Mouse (Mus musculus): Measurements from ENCODE around the gene Tcf12.

The Tcf12 gene

DNA sequence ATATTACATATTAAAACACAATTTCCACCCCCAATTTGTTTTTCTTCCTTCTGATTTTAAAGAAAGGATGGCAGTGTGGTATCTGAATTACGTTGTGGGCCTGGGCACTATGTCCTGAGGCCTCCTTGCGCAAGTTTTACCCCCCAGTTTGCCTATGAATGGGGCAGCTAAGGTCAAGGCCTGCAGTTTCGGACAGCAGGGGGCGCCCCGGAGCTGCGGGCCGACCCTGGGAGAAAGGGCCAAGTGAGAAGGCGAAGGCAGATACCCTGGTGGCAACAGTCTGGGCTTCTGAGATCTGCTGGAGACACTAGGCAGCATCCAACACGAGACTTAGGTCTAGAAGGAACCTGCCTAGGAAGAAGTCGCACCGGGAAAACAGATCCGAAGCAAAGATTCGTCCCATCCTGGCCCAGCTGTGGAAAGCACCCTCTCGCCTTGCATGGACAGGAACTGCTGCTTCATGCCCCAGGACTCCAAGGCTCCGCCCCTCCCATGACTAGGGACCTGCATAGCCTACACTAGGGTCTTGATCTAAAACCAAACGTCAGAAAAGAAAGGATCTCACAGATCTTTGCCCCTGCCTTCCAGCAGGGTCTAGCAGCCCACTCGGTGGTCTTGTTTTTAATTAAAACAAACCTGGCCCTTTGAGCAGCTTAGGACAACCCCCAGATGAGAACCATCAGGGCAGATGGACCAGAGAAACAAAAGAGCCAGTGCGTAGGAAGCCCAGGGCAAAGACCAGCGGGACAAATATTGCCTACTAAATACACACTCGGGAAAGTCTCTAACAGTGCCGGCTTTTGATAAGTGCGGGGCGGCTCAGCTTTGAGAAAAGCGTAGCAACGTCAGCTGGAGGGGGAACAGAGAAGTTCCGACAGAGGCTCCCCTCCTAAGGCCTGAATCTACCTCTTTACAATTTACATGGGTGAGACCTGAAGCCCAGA, 279.6 kb downstream of the Tcf12 start:
- peak; percentile 72 for DNase-seq

- no peak for DNase-seq
Observed at GRCm38 (mm10) chr9:71830994-71831393, 280.7 kb downstream of the Tcf12 start.

GRCm38 (mm10) chr9:71830365-71830764, 281.3 kb downstream of the Tcf12 start:
- DNase-seq: no peak

DNA sequence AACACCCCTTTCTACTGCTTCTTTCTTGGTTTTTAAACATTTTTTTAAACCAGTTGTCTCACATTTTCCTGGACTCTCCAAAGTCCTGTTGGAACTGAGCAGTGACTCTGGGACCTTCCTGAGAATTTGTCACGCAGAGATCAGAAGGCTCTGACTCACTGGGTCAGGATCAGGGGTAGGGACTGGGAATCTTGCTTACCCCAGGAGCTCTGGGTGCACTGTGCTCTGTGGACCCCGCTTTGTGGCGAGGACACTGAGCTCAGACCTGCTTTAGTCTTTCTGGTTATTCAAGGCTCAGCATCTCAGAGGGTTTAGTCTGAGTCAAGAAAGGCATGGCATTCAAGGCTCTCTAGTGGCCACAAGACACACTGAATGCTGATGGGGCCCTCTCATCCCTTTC, 281.9 kb downstream of the Tcf12 start:
- no peak for DNase-seq

- DNase-seq: no peak
Observed at GRCm38 (mm10) chr9:71829137-71829536, 282.5 kb downstream of the Tcf12 start.

- DNase-seq: no peak
Observed at GRCm38 (mm10) chr9:71827371-71827770, 284.3 kb downstream of the Tcf12 start.

DNA sequence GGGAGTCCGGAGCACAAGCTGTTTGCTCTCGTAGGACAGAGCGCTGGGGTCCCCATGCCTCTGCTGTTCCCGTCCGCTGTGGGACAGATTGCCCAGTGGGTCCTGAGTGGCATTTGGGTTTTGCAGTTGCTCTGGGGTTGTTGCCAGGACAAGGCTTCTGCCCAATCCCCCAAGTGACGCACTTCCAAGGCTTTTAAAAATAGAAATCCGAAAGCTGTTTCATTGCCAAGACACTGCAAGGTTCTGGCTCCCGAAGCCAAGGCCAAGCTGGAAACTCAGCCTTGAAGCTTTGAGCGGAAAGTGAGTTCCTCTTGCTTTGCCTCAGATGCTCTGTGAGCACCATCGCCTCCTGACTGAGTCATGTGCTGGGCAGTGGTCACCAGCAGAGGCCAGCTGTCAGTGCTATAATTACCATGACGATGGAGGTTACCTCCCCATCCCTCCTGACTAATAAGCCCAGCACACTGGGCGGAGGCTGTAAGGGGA, 285.6 kb downstream of the Tcf12 start:
- no peak for DNase-seq

- no peak for DNase-seq
Observed at GRCm38 (mm10) chr9:71822003-71822402, 289.7 kb downstream of the Tcf12 start.

DNA sequence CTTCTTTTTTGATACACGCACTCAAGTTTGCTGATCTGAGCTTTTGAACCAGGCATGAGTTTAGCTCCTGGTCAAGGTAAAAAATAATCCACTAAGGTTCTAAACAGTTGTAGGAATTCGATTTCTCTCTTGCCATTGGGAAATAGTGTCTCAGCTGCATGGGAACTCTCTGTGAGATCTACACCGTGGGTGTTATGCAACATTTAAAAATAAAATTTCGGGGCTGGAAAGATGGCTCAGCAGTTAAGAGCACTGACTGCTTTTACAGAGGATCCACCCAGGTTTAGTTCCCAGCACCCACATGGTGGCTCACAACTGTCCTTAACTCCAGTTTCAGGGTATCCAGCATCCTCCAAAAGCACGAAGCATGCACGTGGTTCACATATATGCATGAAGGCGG, 293.2 kb downstream of the Tcf12 start:
- no peak for DNase-seq

GRCm38 (mm10) chr9:71816121-71816520, 295.6 kb downstream of the Tcf12 start:
- no peak for DNase-seq

- DNase-seq: no peak
Observed at GRCm38 (mm10) chr9:71813565-71813964, 298.1 kb downstream of the Tcf12 start.

GRCm38 (mm10) chr9:71812914-71813313, 298.8 kb downstream of the Tcf12 start:
- no peak for DNase-seq

DNA sequence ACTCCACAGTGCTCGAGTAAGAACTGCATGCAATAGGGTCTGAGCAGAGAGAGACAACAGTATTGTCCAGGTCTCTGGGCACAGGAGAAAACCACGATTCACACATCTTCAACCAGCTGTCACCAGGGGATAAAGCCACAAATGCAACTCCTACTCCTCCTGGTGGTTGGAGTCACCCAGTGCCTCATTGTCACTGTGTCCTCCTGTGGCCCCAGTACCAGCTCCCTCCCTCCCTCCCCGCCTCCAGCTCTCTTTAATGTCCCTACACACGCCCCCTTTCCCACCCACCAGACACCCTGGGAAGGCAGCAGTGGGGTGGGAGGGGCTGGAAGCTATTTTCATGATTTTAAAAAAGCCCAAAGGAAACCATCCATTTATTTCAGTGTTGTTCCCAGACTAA, 299.3 kb downstream of the Tcf12 start:
- DNase-seq: no peak

GRCm38 (mm10) chr9:71811404-71811803, 300.3 kb downstream of the Tcf12 start:
- no peak for DNase-seq

- DNase-seq: no peak
Observed at GRCm38 (mm10) chr9:71810723-71811122, 300.9 kb downstream of the Tcf12 start.

GRCm38 (mm10) chr9:71808640-71809254, 302.9 kb downstream of the Tcf12 start:
- DNase-seq: no peak

DNA sequence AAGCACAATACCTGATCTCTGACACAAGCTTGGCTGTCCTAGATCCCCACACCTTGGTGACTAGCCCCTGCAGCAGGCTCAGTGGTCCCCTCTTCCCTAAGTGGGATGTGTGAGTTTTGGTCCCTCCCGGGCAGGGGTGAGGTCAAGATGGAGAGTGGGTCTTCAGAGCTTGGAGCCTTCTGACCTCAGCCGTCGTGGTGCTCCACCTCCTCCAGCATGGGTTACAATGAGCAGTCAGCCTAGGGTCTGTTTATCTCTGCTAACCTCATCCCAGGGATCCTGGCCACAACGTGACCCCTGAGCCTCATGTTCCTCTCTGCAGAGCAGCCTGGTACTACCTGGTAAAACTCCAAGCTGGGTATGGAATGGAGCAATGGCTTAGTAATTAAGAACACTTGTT, 303.9 kb downstream of the Tcf12 start:
- no peak for DNase-seq

DNA sequence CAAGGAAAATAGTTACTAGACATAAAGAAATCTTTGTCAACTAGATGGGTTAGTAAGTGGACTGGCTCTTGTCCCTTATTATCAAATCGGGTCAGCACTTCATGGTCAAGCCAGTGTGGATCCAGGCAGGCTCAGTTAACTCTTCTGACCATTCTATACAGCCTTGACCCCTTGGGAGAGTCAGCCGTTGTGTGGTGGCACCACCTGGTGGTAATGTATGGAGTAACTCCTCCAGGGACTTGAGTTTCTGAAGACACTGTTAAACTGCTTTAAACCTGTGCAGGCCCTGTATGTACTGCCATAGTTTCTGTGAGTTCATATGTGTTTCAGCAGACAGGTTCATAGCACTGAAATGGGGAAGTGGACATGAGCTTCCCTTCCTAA, 305.3 kb downstream of the Tcf12 start:
- peak; percentile 64 for DNase-seq

DNA sequence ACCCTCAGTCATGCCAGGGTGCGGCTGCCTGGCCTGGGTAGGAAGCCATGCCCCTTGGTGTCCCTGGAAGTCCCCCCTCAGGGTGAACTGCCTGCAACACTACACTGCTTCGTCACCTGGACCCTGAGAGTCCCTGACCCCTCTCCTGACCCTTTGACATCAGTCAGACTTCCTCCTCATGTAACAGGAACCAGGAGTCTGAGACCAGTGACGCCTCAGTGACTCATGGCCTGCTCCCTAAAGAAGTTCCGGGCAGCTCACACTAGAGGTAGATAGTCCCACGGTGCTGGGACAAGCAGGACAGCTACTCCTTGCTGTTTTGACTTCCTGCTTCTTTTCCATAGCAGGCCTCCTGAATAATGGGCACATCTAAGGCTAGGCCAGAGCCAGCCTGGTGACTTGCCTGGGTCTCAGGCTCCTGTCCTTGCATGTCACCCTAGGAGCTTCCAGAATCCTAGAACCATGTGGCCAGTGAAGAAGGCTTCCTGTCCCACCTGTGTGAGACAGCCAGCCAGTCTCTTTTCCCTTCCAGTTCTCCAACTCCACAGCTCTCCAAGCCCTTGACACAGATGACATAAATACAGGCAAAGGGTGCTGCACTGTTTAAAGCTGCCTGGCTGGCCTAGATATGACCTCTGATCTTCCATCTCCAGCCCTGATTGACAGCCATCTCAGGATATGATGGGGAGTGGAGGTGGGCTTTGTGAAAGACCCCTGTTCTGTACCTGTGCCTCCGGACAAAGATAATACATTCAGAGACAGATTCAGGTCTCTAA, 305.8 kb downstream of the Tcf12 start:
- DNase-seq: no peak

DNA sequence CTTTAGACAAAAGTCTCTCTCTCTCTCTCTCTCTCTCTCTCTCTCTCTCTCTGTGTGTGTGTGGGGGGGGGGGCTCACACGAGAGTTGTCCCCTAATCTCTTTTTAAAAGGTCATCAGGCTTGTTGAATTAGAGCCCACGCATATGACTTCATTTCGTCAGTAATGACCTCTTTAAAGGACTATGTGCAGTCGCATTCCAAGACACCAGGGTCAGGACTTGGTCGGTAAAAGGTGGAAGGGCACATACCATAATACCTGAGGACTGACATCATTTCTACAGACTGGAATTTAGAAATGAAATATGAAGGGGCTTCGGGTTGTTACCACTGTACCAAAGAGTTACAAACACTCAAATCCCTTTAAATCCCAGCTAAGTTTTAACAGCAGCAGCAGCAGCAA, 307.6 kb downstream of the Tcf12 start:
- DNase-seq: no peak

DNA sequence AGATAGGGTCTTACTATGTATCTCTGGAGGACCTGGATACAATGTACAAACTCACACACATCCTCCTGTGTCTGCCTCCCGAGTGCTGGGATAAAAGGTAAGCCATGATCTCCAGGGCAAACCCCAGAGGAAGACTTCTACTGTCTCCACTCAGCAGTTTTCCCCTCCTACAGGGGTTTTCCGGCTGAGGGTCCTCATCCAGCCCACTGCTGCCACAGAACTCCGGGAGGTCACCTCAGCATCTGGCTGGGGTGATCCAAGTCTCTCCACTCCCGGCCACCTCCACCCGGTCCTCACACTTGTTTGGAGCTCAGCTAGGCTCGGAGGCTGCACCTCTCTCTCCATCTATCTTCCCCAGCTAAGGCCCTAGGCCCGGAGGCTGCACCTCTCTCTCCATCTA, 308.4 kb downstream of the Tcf12 start:
- no peak for DNase-seq

DNA sequence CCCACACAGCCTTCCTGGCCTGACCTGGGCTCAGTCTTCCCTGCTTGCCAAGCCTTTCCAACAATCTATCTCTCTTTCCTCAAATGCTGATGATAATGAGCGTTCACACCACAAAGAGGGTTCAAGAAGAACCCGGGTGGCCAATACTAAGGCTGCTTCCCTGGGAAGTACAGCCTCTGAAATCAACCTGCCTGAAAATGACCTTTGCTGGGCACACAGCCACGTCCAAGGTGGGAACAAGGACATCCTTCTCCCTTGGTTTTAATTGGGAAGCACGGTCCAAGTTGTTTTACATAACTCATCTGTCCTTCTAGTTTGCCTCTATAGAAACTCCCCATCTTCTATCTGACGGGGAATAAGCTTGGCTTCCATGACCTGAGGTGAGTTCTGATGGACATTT, 312.1 kb downstream of the Tcf12 start:
- no peak for DNase-seq

- no peak for DNase-seq
Observed at GRCm38 (mm10) chr9:71798176-71798575, 313.5 kb downstream of the Tcf12 start.

All from liver (tissue).